Mouse (Mus musculus): Measurements from ENCODE around the gene Gdf1.

DNA sequence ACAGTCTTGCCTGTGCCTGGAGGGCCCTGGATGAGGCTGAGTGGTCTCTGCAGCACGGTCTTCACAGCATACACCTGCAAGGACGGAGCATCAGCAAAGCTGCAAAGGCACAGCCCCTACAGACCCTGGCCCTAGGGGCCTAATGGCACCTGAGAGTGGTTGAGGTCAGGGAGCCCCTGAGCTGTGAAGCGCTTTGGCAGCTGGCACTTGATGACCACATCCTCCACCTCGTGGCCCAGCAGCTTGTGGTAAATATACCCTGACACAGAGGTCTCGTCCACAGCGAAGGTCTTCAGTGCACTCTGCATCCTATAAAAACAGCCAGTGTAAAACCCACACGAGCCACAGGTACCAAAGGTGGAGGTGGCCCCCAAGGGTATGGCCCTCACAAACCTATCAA, 9.3 kb downstream of the Gdf1 start:
- TF ChIP-seq CTCF (IDR thresholded peaks at IDR 0.05; ENCODE audit: extremely low read depth, insufficient read length, insufficient replicate concordance, low read depth, low read length) = no peak
- no peak for TF ChIP-seq POLR2A (IDR thresholded peaks at IDR 0.05; ENCODE audit: low read depth, low read length)
